Mouse (Mus musculus): ENCODE measurements at regions not wholly inside any gene's neighbourhood (a gene's known extent, or its start where the extent isn't known, plus 50 kb on each side); places are given as distances from the start of the nearest gene placed in this dataset.

GRCm38 (mm10) chr2:74300885-74301451 is 278.3 kb downstream of the Lnpk start:
- no peaks in the 10 kb centered on the region for H3K9me3 ChIP-seq
- peaks cover 37% of the 10 kb centered on the region for H3K4me1 ChIP-seq
- peak overlapping the region; percentile 46 for H3K4me3 ChIP-seq
- WGBS: 21% methylated on average over 9 of the region's 9 CpGs
- H3K27me3 ChIP-seq (replicated peaks; ENCODE audit: low read depth, poor library complexity, severe bottlenecking): peaks cover 13% of the 10 kb centered on the region; the same call in 1 of the 2 replicates
- peak; percentile 17 for DNase-seq (ENCODE audit: low spot score)
- no peak overlapping the region for H3K27ac ChIP-seq (replicated peaks)
- H3K36me3 ChIP-seq (replicated peaks): no peaks in the 10 kb centered on the region

DNA sequence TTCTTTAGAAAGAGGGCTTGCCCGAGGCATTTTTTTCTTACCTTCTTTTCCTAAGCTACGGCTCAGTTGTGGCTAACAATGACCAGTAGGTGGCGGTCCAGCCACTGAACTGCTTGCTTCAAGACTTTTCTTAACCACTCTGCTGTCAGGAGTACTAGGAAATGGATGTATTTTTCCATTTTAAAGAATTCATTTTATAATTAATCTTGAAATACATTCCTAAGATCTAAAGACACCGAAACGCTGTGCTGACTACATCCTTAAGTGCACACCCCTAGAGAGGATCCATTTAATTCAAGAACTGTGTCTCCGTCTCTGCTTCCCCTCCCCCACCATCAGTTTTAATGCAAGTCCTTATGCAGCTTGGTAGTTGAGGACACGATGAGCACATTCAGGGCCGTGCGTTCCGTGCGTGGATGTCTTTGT is 278.9 kb downstream of the Lnpk start:
- H3K27ac ChIP-seq (replicated peaks): no peak overlapping the region
- H3K36me3 ChIP-seq (replicated peaks): no peaks in the 10 kb centered on the region
- H3K4me1 ChIP-seq: peaks cover 37% of the 10 kb centered on the region
- H3K9me3 ChIP-seq: no peaks in the 10 kb centered on the region
- peaks cover 13% of the 10 kb centered on the region; the same call in 1 of the 2 replicates for H3K27me3 ChIP-seq (replicated peaks; ENCODE audit: low read depth, poor library complexity, severe bottlenecking)
- peak overlapping the region; percentile 46 for H3K4me3 ChIP-seq
- WGBS: 2% methylated on average over 11 of the region's 11 CpGs
- peak; percentile 75 for DNase-seq (ENCODE audit: low spot score)

DNA sequence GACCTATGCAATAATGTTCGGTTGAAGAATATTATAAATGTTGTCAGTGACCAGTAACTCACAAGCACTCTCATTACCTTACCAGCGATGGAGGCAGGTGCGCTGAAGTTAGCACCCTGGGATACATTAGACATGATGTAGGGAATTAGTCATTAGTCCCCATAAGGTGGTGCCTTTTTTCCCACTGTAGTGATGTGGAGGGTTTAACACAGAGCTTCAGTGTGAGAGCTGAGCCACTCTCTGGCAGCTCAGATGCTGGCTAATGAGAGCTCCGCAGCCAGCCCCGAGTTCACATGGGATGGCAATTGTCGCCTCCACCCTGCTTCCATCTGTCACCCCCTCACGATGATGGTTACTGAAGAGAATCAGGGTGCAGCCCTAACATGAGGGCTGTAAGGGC is 286.6 kb downstream of the Lnpk start:
- Histone ChIP-seq H3K27ac (replicated peaks) (no peak overlapping the region), H3K27me3 (replicated peaks; ENCODE audit: low read depth, poor library complexity, severe bottlenecking) (0 out of 2 replicates have a peak, but pooled peaks cover 4% of the 10 kb centered on the region), H3K9me3 (no peaks in the 10 kb centered on the region), H3K36me3 (replicated peaks) (no peaks in the 10 kb centered on the region), H3K4me1 (peaks cover 10% of the 10 kb centered on the region), H3K4me3 (no peak overlapping the region)
- DNase-seq (ENCODE audit: low spot score): no peak
- WGBS: 93% methylated on average over 7 of the region's 7 CpGs

DNA sequence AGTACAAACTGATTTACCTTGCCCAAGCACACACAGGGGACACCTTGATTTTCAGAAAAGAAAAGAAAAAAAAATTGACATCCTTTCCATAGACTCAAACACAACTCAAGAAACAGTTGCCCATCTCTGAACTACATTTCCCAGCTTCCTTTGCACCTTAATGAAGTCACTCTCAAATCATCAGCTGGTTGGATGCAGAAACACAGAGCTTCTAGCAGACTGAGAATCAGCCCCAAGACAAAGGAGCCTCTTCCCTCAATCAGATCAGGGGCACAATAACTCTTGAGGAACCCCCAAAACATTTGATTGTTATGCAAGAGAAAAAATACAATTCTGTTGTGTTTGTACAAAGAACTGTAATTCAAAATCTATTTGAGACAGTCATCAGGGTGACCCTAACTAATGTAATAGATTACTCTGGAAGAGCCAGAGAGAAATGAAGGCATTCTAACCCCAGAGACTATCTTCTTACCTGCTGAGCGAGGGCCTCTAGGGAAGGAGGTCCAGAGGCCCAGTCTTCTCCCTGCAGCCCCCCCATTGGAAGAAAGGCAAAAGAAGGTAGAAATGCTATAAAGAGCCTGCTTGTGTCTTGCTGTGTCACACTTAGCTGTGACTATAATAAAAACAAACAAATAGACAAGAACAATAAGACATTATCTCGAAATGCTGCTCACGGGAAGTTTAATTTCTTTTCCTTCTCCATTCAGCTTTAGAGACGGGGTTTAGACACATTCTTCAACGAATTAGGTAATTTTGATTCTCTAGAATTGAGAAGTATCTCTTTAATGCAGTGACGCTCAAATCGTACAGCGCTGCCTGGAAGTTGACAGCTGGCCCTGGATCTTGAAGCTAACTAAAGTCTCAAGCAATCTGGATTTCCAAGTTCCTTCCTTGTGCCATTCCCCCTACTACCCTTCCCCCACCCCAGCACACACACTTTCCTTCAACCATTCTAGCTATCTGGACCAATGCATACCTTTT is 287.5 kb downstream of the Lnpk start:
- Histone ChIP-seq H3K27ac (replicated peaks) (peak overlapping the region; percentile 16; the same call in 1 of the 2 replicates), H3K4me3 (no peak overlapping the region), H3K36me3 (replicated peaks) (no peaks in the 10 kb centered on the region), H3K27me3 (replicated peaks; ENCODE audit: low read depth, poor library complexity, severe bottlenecking) (0 out of 2 replicates have a peak, but pooled peaks cover 6% of the 10 kb centered on the region), H3K9me3 (0 out of 2 replicates have a peak, but pooled peaks cover 1% of the 10 kb centered on the region), H3K4me1 (peaks cover 5% of the 10 kb centered on the region)
- DNase-seq (ENCODE audit: low spot score): no peak
- 83% methylated on average over 8 of the region's 8 CpGs for WGBS

- Histone ChIP-seq H3K4me1 (no peaks in the 10 kb centered on the region), H3K9me3 (0 out of 2 replicates have a peak, but pooled peaks cover 3% of the 10 kb centered on the region), H3K27ac (replicated peaks) (no peak overlapping the region), H3K36me3 (replicated peaks) (no peaks in the 10 kb centered on the region), H3K27me3 (replicated peaks; ENCODE audit: low read depth, poor library complexity, severe bottlenecking) (0 out of 2 replicates have a peak, but pooled peaks cover 4% of the 10 kb centered on the region), H3K4me3 (no peak overlapping the region)
- DNase-seq (ENCODE audit: low spot score): no peak
- WGBS: 91% methylated on average over 4 of the region's 4 CpGs
Observed at GRCm38 (mm10) chr2:74285624-74286023, 293.6 kb downstream of the Lnpk start.

- no peak overlapping the region for H3K27ac ChIP-seq (replicated peaks)
- H3K9me3 ChIP-seq: no peaks in the 10 kb centered on the region
- H3K36me3 ChIP-seq (replicated peaks): no peaks in the 10 kb centered on the region
- H3K4me1 ChIP-seq: peaks cover 20% of the 10 kb centered on the region
- no peak overlapping the region for H3K4me3 ChIP-seq
- DNase-seq (ENCODE audit: low spot score): no peak
- 88% methylated on average over 6 of the region's 6 CpGs for WGBS
- H3K27me3 ChIP-seq (replicated peaks; ENCODE audit: low read depth, poor library complexity, severe bottlenecking): no peaks in the 10 kb centered on the region
Observed at GRCm38 (mm10) chr2:74264963-74265362, 314.3 kb downstream of the Lnpk start.

- Histone ChIP-seq H3K9me3 (no peaks in the 10 kb centered on the region), H3K36me3 (replicated peaks) (no peaks in the 10 kb centered on the region), H3K4me3 (no peak overlapping the region), H3K27me3 (replicated peaks; ENCODE audit: low read depth, poor library complexity, severe bottlenecking) (no peaks in the 10 kb centered on the region), H3K4me1 (no peaks in the 10 kb centered on the region), H3K27ac (replicated peaks) (no peak overlapping the region)
- DNase-seq (ENCODE audit: low spot score): no peak
- 75% methylated on average over 8 of the region's 8 CpGs for WGBS
Observed at GRCm38 (mm10) chr2:74257034-74257781, 322.0 kb downstream of the Lnpk start.

DNA sequence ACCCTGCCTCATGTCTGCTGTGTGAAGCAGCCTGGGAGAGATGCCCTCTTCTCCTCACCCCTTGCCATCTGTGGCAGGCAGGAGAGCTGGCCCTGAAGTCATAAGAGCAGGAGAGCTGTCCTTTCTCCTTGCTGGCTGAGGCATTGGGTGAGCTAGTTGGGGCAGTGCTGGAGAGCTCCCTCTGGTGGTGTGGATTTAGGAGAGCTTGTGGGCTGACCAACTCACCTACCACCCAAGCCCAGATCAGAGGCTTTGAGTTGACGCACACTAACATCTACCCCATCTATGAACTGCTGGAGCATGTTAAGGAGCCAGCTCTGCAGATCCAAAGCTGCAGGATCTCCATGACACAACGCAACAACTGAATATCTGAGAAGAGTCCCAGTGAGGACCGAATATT is 331.7 kb downstream of the Lnpk start:
- no peaks in the 10 kb centered on the region for H3K9me3 ChIP-seq
- H3K27ac ChIP-seq (replicated peaks): no peak overlapping the region
- H3K36me3 ChIP-seq (replicated peaks): no peaks in the 10 kb centered on the region
- H3K4me3 ChIP-seq: no peak overlapping the region
- WGBS: 88% methylated on average over 3 of the region's 3 CpGs
- DNase-seq (ENCODE audit: low spot score): no peak
- H3K27me3 ChIP-seq (replicated peaks; ENCODE audit: low read depth, poor library complexity, severe bottlenecking): no peaks in the 10 kb centered on the region
- H3K4me1 ChIP-seq: peaks cover 16% of the 10 kb centered on the region

DNA sequence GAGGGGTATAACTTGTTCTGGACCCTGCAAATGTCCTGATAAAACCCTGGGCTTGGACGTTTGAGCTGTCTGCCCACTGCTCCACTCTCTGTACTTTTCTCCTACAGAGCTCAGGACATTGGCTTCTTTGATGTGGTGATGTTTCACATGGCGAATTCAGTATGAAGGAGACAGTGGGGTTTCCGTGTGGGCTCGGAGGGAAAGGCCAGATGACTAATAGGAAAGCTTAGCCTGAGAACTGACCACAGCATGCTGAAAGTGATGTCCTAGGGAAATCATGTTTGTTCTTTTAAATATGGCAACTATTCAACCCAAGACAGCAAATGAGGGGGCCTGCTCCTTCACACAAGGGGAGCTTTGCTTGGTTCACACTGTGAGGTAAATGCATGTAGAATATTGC is 332.6 kb downstream of the Lnpk start:
- peaks cover 16% of the 10 kb centered on the region for H3K4me1 ChIP-seq
- 76% methylated on average over 4 of the region's 4 CpGs for WGBS

GRCm38 (mm10) chr2:74244203-74244602 is 333.1 kb upstream of the Atp5g3 start:
- WGBS: 79% methylated on average over 6 of the region's 6 CpGs
- Histone ChIP-seq H3K36me3 (replicated peaks) (no peaks in the 10 kb centered on the region), H3K4me3 (no peak overlapping the region), H3K9me3 (no peaks in the 10 kb centered on the region), H3K27ac (replicated peaks) (no peak overlapping the region), H3K27me3 (replicated peaks; ENCODE audit: low read depth, poor library complexity, severe bottlenecking) (no peaks in the 10 kb centered on the region; the same call in 1 of the 2 replicates), H3K4me1 (peaks cover 24% of the 10 kb centered on the region)
- DNase-seq (ENCODE audit: low spot score): no peak

More for the DNA sequence above, 332.6 kb downstream of the Lnpk start:
- Histone ChIP-seq H3K27ac (replicated peaks) (no peak overlapping the region), H3K4me3 (no peak overlapping the region), H3K36me3 (replicated peaks) (no peaks in the 10 kb centered on the region), H3K27me3 (replicated peaks; ENCODE audit: low read depth, poor library complexity, severe bottlenecking) (no peaks in the 10 kb centered on the region), H3K9me3 (no peaks in the 10 kb centered on the region)
- no peak for DNase-seq (ENCODE audit: low spot score)

- Histone ChIP-seq H3K36me3 (replicated peaks) (no peaks in the 10 kb centered on the region), H3K9me3 (no peaks in the 10 kb centered on the region), H3K4me1 (peaks cover 24% of the 10 kb centered on the region), H3K4me3 (no peak overlapping the region), H3K27me3 (replicated peaks; ENCODE audit: low read depth, poor library complexity, severe bottlenecking) (no peaks in the 10 kb centered on the region; the same call in 1 of the 2 replicates), H3K27ac (replicated peaks) (peak overlapping the region; percentile 54)
- 47% methylated on average over 9 of the region's 9 CpGs for WGBS
- DNase-seq (ENCODE audit: low spot score): peak; percentile 45
Observed at GRCm38 (mm10) chr2:74243801-74244200, 332.7 kb upstream of the Atp5g3 start.

- peak; percentile 34 for DNase-seq (ENCODE audit: low spot score)
- peaks cover 24% of the 10 kb centered on the region for H3K4me1 ChIP-seq
- H3K9me3 ChIP-seq: no peaks in the 10 kb centered on the region
- 45% methylated on average over 10 of the region's 10 CpGs for WGBS
- H3K27ac ChIP-seq (replicated peaks): 0 out of 2 replicates have a peak overlapping the region, but pooled peaks have one; percentile 7
- no peaks in the 10 kb centered on the region for H3K36me3 ChIP-seq (replicated peaks)
- no peaks in the 10 kb centered on the region; the same call in 1 of the 2 replicates for H3K27me3 ChIP-seq (replicated peaks; ENCODE audit: low read depth, poor library complexity, severe bottlenecking)
- H3K4me3 ChIP-seq: no peak overlapping the region
Observed at GRCm38 (mm10) chr2:74239586-74239985, 328.5 kb upstream of the Atp5g3 start.

All from embryonic facial prominence, embryonic 10.5 days (tissue).